Mouse (Mus musculus) megakaryocyte, adult 5-6 weeks (primary cell): ENCODE data around the gene Myo19. TPM values are rescaled to one million over a fixed set of nuclear protein-coding genes. Genes with fewer than 3 reads are reported as not detected.

ENCODE experiments used
- ATAC-seq: 2 replicates; pipeline ENCODE4 v1.8.0; 2016; ENCODE audit warnings: mild to moderate bottlenecking, inconsistent platforms; ENCODE audit not compliant: poor library complexity, severe bottlenecking
- total RNA-seq, 2 experiments: library from RNA; stranded (forward) in 1 of 2; stranded (reverse) in 1 of 2; fragments of 153-499, 151-499 nt in 1 of 2; fragments of 221-1000, 200-1000 nt in 1 of 2; gene quantifications; 2 replicates each; pipeline versions ENCODE4 v1.2.3 to v1.2.4; 2015 to 2017

The Myo19 gene
- total RNA-seq, 2 experiments from 2014 or later: 1.2 to 1.4 TPM

- ATAC-seq: no peak
Observed at GRCm38 (mm10) chr11:84886236-84886635, 6.3 kb downstream of the Myo19 start.

GRCm38 (mm10) chr11:84886767-84887511 lies 7.0 kb downstream of the Myo19 start:
- ATAC-seq: no peak

GRCm38 (mm10) chr11:84888025-84888424 lies 8.1 kb downstream of the Myo19 start:
- ATAC-seq: no peak

GRCm38 (mm10) chr11:84889492-84889891 lies 9.5 kb downstream of the Myo19 start:
- no peak for ATAC-seq

GRCm38 (mm10) chr11:84891705-84892104 lies 11.8 kb downstream of the Myo19 start:
- ATAC-seq: no peak

- no peak for ATAC-seq
Observed at GRCm38 (mm10) chr11:84893113-84893512, 13.2 kb downstream of the Myo19 start.

- no peak for ATAC-seq
Observed at GRCm38 (mm10) chr11:84904597-84905144, 24.7 kb downstream of the Myo19 start.

- ATAC-seq: no peak
Observed at GRCm38 (mm10) chr11:84907081-84907480, 27.1 kb downstream of the Myo19 start.

GRCm38 (mm10) chr11:84908480-84908879 lies 28.5 kb downstream of the Myo19 start:
- no peak for ATAC-seq

- no peak for ATAC-seq
Observed at GRCm38 (mm10) chr11:84910411-84910810, 30.5 kb downstream of the Myo19 start.

- ATAC-seq: no peak
Observed at GRCm38 (mm10) chr11:84914673-84915072, 34.7 kb downstream of the Myo19 start.

- ATAC-seq: peak; percentile 97
Observed at GRCm38 (mm10) chr11:84916053-84916702, 36.2 kb downstream of the Myo19 start, which contains the start of gene Znhit3. Gene Znhit3, minus strand, starts transcription at chr11:84916366.

GRCm38 (mm10) chr11:84916703-84917300 lies 36.9 kb downstream of the Myo19 start:
- no peak for ATAC-seq

- ATAC-seq: peak; percentile 66
Observed at GRCm38 (mm10) chr11:84918425-84918824, 38.5 kb downstream of the Myo19 start.

GRCm38 (mm10) chr11:84919276-84919675 lies 39.3 kb downstream of the Myo19 start:
- ATAC-seq: peak; percentile 56

- no peak for ATAC-seq
Observed at GRCm38 (mm10) chr11:84919951-84920350, 40.0 kb downstream of the Myo19 start.

GRCm38 (mm10) chr11:84920981-84921380 lies 41.0 kb downstream of the Myo19 start:
- no peak for ATAC-seq

- ATAC-seq: no peak
Observed at GRCm38 (mm10) chr11:84932261-84932660, 52.3 kb downstream of the Myo19 start.

- no peak for ATAC-seq
Observed at GRCm38 (mm10) chr11:84939508-84940053, 59.6 kb downstream of the Myo19 start.

- no peak for ATAC-seq
Observed at GRCm38 (mm10) chr11:84940140-84940539, 60.2 kb downstream of the Myo19 start.

- peak; percentile 40; the same call in 1 of the 2 replicates for ATAC-seq
Observed at GRCm38 (mm10) chr11:84943948-84944347, 64.0 kb downstream of the Myo19 start.
